ENCODE assay signal across 13 mouse cellular contexts in genomic region chrY:90734334-90734696, GRCm38 (mm10). TPM values are rescaled to one million over a fixed set of nuclear protein-coding genes. Genes with fewer than 3 reads are reported as not detected.
A peak's percentile ranks its signal among the peaks of the same experiment; 100 is the strongest.
DNase-seq lines count a peak whose midpoint lies in the region; ATAC-seq and TF ChIP-seq lines count a peak whose summit lies in the region.
"Not testable (repeated sequence)": the region's sequence is repeated elsewhere in the genome, so short reads cannot be mapped to it uniquely, and the experiment has no call there.
"Had no signal": no experiment of that assay in that cellular context is flagged by ENCODE, and none has a peak within 500 bp of the region (broad histone marks: within the 10 kb centered on the region; RNA-seq: fewer than 3 reads in every experiment).

No protein-coding gene starts in this region.

- not testable (repeated sequence) for ATAC-seq in hindbrain, postnatal 0 days; limb, embryonic 11.5 days (ENCODE audit: insufficient number of reproducible peaks, low FRiP score, low TSS enrichment, low read depth)

- H3K9ac ChIP-seq in hindbrain, postnatal 0 days (replicated peaks; ENCODE audit: low read length); limb, embryonic 11.5 days (ENCODE audit: low read length): not testable (repeated sequence)

- H3K4me3 ChIP-seq in hindbrain, postnatal 0 days (ENCODE audit: low read length); limb, embryonic 11.5 days (ENCODE audit: low read depth, low read length): not testable (repeated sequence)

- H3K4me2 ChIP-seq in hindbrain, postnatal 0 days (ENCODE audit: low read depth, low read length); limb, embryonic 11.5 days (ENCODE audit: low read depth, severe bottlenecking): not testable (repeated sequence)

- peaks cover 15% of the 10 kb centered on the region for H3K9me3 ChIP-seq in hindbrain, postnatal 0 days (ENCODE audit: low read length)
- peaks cover 12% of the 10 kb centered on the region for H3K9me3 ChIP-seq in limb, embryonic 11.5 days (ENCODE audit: control insufficient read depth, low read length)

- WGBS in hindbrain, postnatal 0 days, result 53% methylated on average over 6 of the region's 8 CpGs
- WGBS in limb, embryonic 11.5 days, result 69% methylated on average over 8 of the region's 8 CpGs

- not testable (repeated sequence) for H3K4me1 ChIP-seq in hindbrain, postnatal 0 days (ENCODE audit: insufficient read depth, low read length); limb, embryonic 11.5 days (ENCODE audit: control insufficient read depth, insufficient read depth, low read length)

- TF ChIP-seq CTCF in hindbrain, postnatal 0 days (IDR thresholded peaks at IDR 0.05; ENCODE audit: low read depth), result not testable (repeated sequence)

- H3K27me3 ChIP-seq in hindbrain, postnatal 0 days (ENCODE audit: insufficient read depth, low read length); limb, embryonic 11.5 days (ENCODE audit: control insufficient read depth, insufficient read depth, low read length): not testable (repeated sequence)

- not testable (repeated sequence) for H3K27ac ChIP-seq in hindbrain, postnatal 0 days; limb, embryonic 11.5 days (replicated peaks; ENCODE audit: low read depth, low read length)

- DNase-seq in B cell, adult 2 months, result peak; percentile 61 to 74
- peak; percentile 99 for DNase-seq in WW6 (ENCODE audit: low read depth, low spot score)
- DNase-seq in cerebellum, postnatal 10 days, result peak; percentile 73 to 75
- DNase-seq in forelimb bud, embryonic 11.5 days (ENCODE audit: low read depth, low spot score), result peak; percentile 96
- peak; percentile 5 for DNase-seq in hindbrain, postnatal 0 days (ENCODE audit: low spot score)
- DNase-seq in limb, embryonic 11.5 days (ENCODE audit: low spot score), result peak; percentile 44
- peak; percentile 78 for DNase-seq in retina, postnatal 1 day
- peak; percentile 11 for DNase-seq in thymus, postnatal 25 days

- H3K36me3 ChIP-seq in hindbrain, postnatal 0 days (ENCODE audit: insufficient read depth, low read length); limb, embryonic 11.5 days (ENCODE audit: control insufficient read depth, insufficient read depth, low read length): not testable (repeated sequence)

RNA-seq across cellular contexts. Expression of gene Gm21860, which starts 20.3 kb away (rescaled TPM):
- total RNA-seq in hindbrain, postnatal 0 days (2014; rRNA removed), result not detected in 2 replicates
- polyA plus RNA-seq in hindbrain, postnatal 0 days (2015; fragmentation: Nextera tagmentation; extraction: Ambion mirVana), result not detected in 2 replicates
- polyA plus RNA-seq in limb, embryonic 11.5 days (2014; fragmentation: Nextera tagmentation; extraction: Ambion mirVana), result not detected in 2 replicates
- polyA plus RNA-seq: forebrain, embryonic 10.5 days; heart, embryonic 10.5 days; inflammation-experienced regulatory T-cells, adult 6 months; macrophage; neural tube, embryonic 12.5 days had no signal

RNA-seq across cellular contexts. Expression of gene Gm47283, which starts 50.2 kb away (rescaled TPM):
- total RNA-seq in hindbrain, postnatal 0 days (2014; rRNA removed), result not detected in 2 replicates
- not detected in 2 replicates for polyA plus RNA-seq in hindbrain, postnatal 0 days (2015; fragmentation: Nextera tagmentation; extraction: Ambion mirVana)
- polyA plus RNA-seq in limb, embryonic 11.5 days (2014; fragmentation: Nextera tagmentation; extraction: Ambion mirVana), result not detected in 2 replicates
- polyA plus RNA-seq: forebrain, embryonic 10.5 days; heart, embryonic 10.5 days; inflammation-experienced regulatory T-cells, adult 6 months; macrophage; neural tube, embryonic 12.5 days had no signal

Comparison
In these comparisons a context has a peak if more than half of its experiments do, and no peak if none do; other contexts are left out.
1. DNase-seq: peak in every context shown above with its lines; median percentile 99 in WW6; 96 in forelimb bud, embryonic 11.5 days; 78 in retina, postnatal 1 day; 74 in cerebellum, postnatal 10 days; 68 in B cell, adult 2 months; 44 in limb, embryonic 11.5 days; 11 in thymus, postnatal 25 days; 5 in hindbrain, postnatal 0 days.